Mouse (Mus musculus): ENCODE measurements around the gene Zbp1.

Gene Zbp1

GRCm38 (mm10) chr2:173207051-173207450 is 11.7 kb downstream of the Zbp1 start:
- TF ChIP-seq GATA4 (IDR thresholded peaks at IDR 0.05; ENCODE audit: insufficient replicate concordance, low read length), result no peak

GRCm38 (mm10) chr2:173205563-173206099 is 13.1 kb downstream of the Zbp1 start:
- no peak for TF ChIP-seq GATA4 (IDR thresholded peaks at IDR 0.05; ENCODE audit: insufficient replicate concordance, low read length)

- TF ChIP-seq GATA4 (IDR thresholded peaks at IDR 0.05; ENCODE audit: insufficient replicate concordance, low read length), result no peak
These were observed 14.1 kb downstream of the Zbp1 start for GRCm38 (mm10) chr2:173204671-173205070.

GRCm38 (mm10) chr2:173203726-173204125 is 15.0 kb downstream of the Zbp1 start:
- no peak for TF ChIP-seq GATA4 (IDR thresholded peaks at IDR 0.05; ENCODE audit: insufficient replicate concordance, low read length)

- TF ChIP-seq GATA4 (IDR thresholded peaks at IDR 0.05; ENCODE audit: insufficient replicate concordance, low read length), result no peak
These were observed 15.6 kb downstream of the Zbp1 start for GRCm38 (mm10) chr2:173202924-173203689.

- no peak for TF ChIP-seq GATA4 (IDR thresholded peaks at IDR 0.05; ENCODE audit: insufficient replicate concordance, low read length)
These were observed 23.9 kb downstream of the Zbp1 start for GRCm38 (mm10) chr2:173194796-173195195.

GRCm38 (mm10) chr2:173187182-173187855 is 31.4 kb downstream of the Zbp1 start:
- TF ChIP-seq GATA4 (IDR thresholded peaks at IDR 0.05; ENCODE audit: insufficient replicate concordance, low read length), result no peak

- no peak for TF ChIP-seq GATA4 (IDR thresholded peaks at IDR 0.05; ENCODE audit: insufficient replicate concordance, low read length)
These were observed 32.4 kb downstream of the Zbp1 start for GRCm38 (mm10) chr2:173186047-173186943.

- TF ChIP-seq GATA4 (IDR thresholded peaks at IDR 0.05; ENCODE audit: insufficient replicate concordance, low read length), result no peak
These were observed 33.4 kb downstream of the Zbp1 start for GRCm38 (mm10) chr2:173185282-173185681.

- no peak for TF ChIP-seq GATA4 (IDR thresholded peaks at IDR 0.05; ENCODE audit: insufficient replicate concordance, low read length)
These were observed 34.1 kb downstream of the Zbp1 start for GRCm38 (mm10) chr2:173184475-173185080.

- TF ChIP-seq GATA4 (IDR thresholded peaks at IDR 0.05; ENCODE audit: insufficient replicate concordance, low read length), result no peak
These were observed 34.8 kb downstream of the Zbp1 start for GRCm38 (mm10) chr2:173183836-173184460.

- TF ChIP-seq GATA4 (IDR thresholded peaks at IDR 0.05; ENCODE audit: insufficient replicate concordance, low read length), result no peak
These were observed 35.4 kb downstream of the Zbp1 start for GRCm38 (mm10) chr2:173183311-173183710.

GRCm38 (mm10) chr2:173182796-173183195 is 35.9 kb downstream of the Zbp1 start:
- no peak for TF ChIP-seq GATA4 (IDR thresholded peaks at IDR 0.05; ENCODE audit: insufficient replicate concordance, low read length)

- no peak for TF ChIP-seq GATA4 (IDR thresholded peaks at IDR 0.05; ENCODE audit: insufficient replicate concordance, low read length)
These were observed 36.8 kb downstream of the Zbp1 start for GRCm38 (mm10) chr2:173181901-173182300.
